8 mouse cellular contexts compared by ENCODE assay signal in the genomic region with DNA sequence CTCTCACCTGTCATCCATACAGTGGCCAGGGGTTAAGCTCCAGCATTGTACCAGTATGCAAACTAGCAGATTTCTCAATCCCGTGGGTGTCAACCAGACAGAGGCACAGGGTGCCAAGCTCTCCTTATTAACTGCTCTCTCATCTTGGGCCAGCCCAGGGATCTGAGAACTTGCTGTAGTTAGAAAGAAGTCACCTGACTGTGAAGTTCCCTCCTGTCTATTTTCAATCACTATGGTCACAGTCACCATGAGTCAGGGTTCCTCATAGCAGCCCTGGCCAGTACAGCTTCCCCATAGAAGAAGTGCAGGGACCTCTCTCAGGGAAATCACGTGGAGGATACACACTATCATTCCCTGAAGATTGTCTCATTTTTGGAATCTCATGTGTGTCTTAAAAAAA.
DNase-seq lines count a peak whose midpoint lies in the region; ATAC-seq lines count a peak whose summit lies in the region.

No protein-coding gene starts in this region.

- H3K9me3 ChIP-seq in heart, embryonic 11.5 days (replicated peaks; ENCODE audit: control insufficient read depth, low read length): no peaks in the 10 kb centered on the region

- no peaks in the 10 kb centered on the region for H3K36me3 ChIP-seq in heart, embryonic 11.5 days (ENCODE audit: control insufficient read depth, insufficient read depth, low read length)

- H3K4me3 ChIP-seq in heart, embryonic 11.5 days (ENCODE audit: low read depth, low read length): no peak overlapping the region

- H3K27me3 ChIP-seq in heart, embryonic 11.5 days (ENCODE audit: control insufficient read depth, insufficient read depth, low read length): no peaks in the 10 kb centered on the region

- H3K27ac ChIP-seq in heart, embryonic 11.5 days (ENCODE audit: low read depth, low read length): no peak overlapping the region

- 54% methylated on average over 2 of the region's 2 CpGs for WGBS in heart, embryonic 11.5 days (ENCODE audit: insufficient replicate concordance)

- no peak overlapping the region for H3K4me2 ChIP-seq in heart, embryonic 11.5 days

- peaks cover 36% of the 10 kb centered on the region for H3K4me1 ChIP-seq in heart, embryonic 11.5 days (ENCODE audit: control insufficient read depth, insufficient read depth, low read length)

- no peak overlapping the region for H3K9ac ChIP-seq in heart, embryonic 11.5 days (ENCODE audit: low read depth, low read length)

- DNase-seq in gastrocnemius, adult 8-10 months (ENCODE audit: low spot score in 2 of 2): peak; percentile 22 to 39
- no peak for DNase-seq in gastrocnemius, postnatal 10 days
- DNase-seq in lung, postnatal 25 days (ENCODE audit: low spot score): peak; percentile 58
- no peak for DNase-seq in lung, postnatal 14 days
- peak; percentile 62 to 65 for DNase-seq in monocyte, adult 2 months (ENCODE audit: low read depth in 1 of 2, low spot score in 2 of 2)
- DNase-seq in urinary bladder, postnatal 14 days (ENCODE audit: low spot score): no peak
- DNase-seq in embryo, embryonic 10.5 days (ENCODE audit: low spot score): no peak

- 0 out of 2 replicates have a peak, but pooled peaks have one; percentile 24 for ATAC-seq in heart, embryonic 11.5 days (replicated peaks; ENCODE audit: insufficient number of reproducible peaks, low FRiP score, low TSS enrichment)

Comparison
In these comparisons a context has a peak if more than half of its experiments do, and no peak if none do; other contexts are left out.
1. DNase-seq: peak in gastrocnemius, adult 8-10 months (2 of 2), lung, postnatal 25 days (single experiment) and monocyte, adult 2 months (2 of 2); none in gastrocnemius, postnatal 10 days (single experiment), lung, postnatal 14 days (single experiment), urinary bladder, postnatal 14 days (single experiment) and embryo, embryonic 10.5 days (single experiment).